Mouse (Mus musculus) heart, embryonic 11.5 days (tissue): ENCODE measurements around the gene Phf14. TPM values are rescaled to one million over a fixed set of nuclear protein-coding genes. Genes with fewer than 3 reads are reported as not detected.
"Not testable (repeated sequence)": the region's sequence is repeated elsewhere in the genome, so short reads cannot be mapped to it uniquely, and the experiment has no call there.

Experiments
- ATAC-seq: fragments of 200-750 bp; cut with Nextera tagmentation; replicated peaks from 2 replicates; pipeline ENCODE4 v1.8.0; 2017; ENCODE audit warnings: moderate library complexity; ENCODE audit not compliant: insufficient number of reproducible peaks, low FRiP score, low TSS enrichment
- H3K27ac ChIP-seq: fragments of 300-500 bp; sonication (generic); 2 replicates; pipeline ENCODE4 v1.5.1; 2014; ENCODE audit warnings: mild to moderate bottlenecking, low read depth, low read length
- H3K27me3 ChIP-seq: fragments of 300-500 bp; sonication (generic); 2 replicates; pipeline ENCODE4 v1.6.1; 2014; ENCODE audit warnings: mild to moderate bottlenecking, low read length, mixed read lengths; ENCODE audit not compliant: control insufficient read depth, insufficient read depth
- H3K36me3 ChIP-seq: fragments of 300-500 bp; sonication (generic); 2 replicates; pipeline ENCODE4 v1.6.1; 2014; ENCODE audit warnings: mild to moderate bottlenecking, low read length, moderate library complexity, mixed read lengths; ENCODE audit not compliant: control insufficient read depth, insufficient read depth
- H3K4me1 ChIP-seq: fragments of 300-500 bp; sonication (generic); 2 replicates; pipeline ENCODE4 v1.6.1; 2014; ENCODE audit warnings: low read length; ENCODE audit not compliant: control insufficient read depth, insufficient read depth
- H3K4me2 ChIP-seq: fragments of 300-500 bp; sonication (generic); 2 replicates; pipeline ENCODE4 v1.6.1; 2014; ENCODE audit warnings: mild to moderate bottlenecking, moderate library complexity
- H3K4me3 ChIP-seq: fragments of 300-500 bp; sonication (generic); 2 replicates; pipeline ENCODE4 v1.5.1; 2014; ENCODE audit warnings: low read depth, low read length
- H3K9ac ChIP-seq: fragments of 300-500 bp; sonication (generic); 2 replicates; pipeline ENCODE4 v1.6.1; 2014; ENCODE audit warnings: mild to moderate bottlenecking, low read depth, low read length, moderate library complexity
- H3K9me3 ChIP-seq: fragments of 300-500 bp; sonication (generic); replicated peaks from 2 replicates; pipeline ENCODE4 v1.6.1; 2016; ENCODE audit warnings: low read length; ENCODE audit not compliant: control insufficient read depth
- WGBS: fragments of 180-500 bp; shearing (Covaris S2); extraction: QIAGEN DNeasy Blood & Tissue Kit; methylation state at CpG from one replicate; pipeline ENCODE4 v1.1.7; 2014; ENCODE audit not compliant: insufficient replicate concordance; 5-methylcytosine and 5-hydroxymethylcytosine counted together
- polyA plus RNA-seq: library from polyadenylated mRNA; unstranded; fragments of >200 nt; fragmentation: Nextera tagmentation; extraction: Ambion mirVana; gene quantifications from 2 replicates; pipeline ENCODE4 v1.2.1, GENCODE M21; 2014

Phf14 gene
- 51.6 and 59.9 TPM in 2 replicates for polyA plus RNA-seq

DNA sequence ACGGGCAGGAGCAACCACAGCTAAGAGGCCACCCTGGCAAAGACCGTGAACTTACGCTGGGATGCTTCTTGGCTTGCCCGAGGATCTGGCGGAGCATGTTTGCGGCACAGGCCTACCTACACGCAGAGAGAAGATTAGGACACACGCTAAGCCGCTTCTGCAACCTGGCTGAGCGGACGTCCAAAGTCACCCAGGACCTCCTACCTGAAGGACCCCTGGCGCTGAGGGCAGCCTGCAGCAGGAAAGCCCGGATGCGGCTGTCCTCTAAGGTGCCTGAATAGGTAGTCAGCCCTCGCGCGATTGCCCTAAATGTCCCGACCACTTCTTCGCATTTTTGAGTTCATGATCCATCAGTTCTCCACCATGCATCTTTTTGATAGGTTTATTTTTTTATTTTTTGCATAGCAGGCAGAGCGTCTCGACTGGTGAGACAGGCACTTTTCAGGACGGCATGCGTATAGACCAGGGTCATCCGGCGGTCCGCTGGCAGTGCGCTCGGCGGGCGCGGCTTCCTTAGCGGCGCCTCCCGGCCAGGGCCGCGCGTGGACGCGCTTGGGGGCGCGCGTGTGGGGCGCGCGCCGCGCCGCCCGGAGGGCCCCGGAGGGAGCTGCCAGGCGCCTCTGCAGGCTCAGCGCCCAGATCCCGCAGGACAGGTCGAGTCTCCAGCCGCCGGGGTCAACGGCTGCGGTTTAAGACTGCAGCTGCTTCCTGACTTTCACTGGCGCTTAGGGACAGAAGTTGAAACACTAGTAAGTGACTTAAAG is at the start of gene Phf14, which contains the start of gene Ndufa4:
Phf14 (plus strand) TSS at position 541 of the 764 bp plus-strand sequence.
Ndufa4 (minus strand) TSS at position 229 of the 764 bp plus-strand sequence.
- Histone ChIP-seq H3K9me3 (no peaks in the 10 kb centered on the region), H3K27ac (peak within 1 kb of the TSS; percentile 77), H3K4me2 (peak within 1 kb of the TSS; percentile 75), H3K4me1 (no peaks in the 10 kb centered on the region), H3K9ac (peak within 1 kb of the TSS; percentile 91), H3K36me3 (peaks cover 7% of the 10 kb centered on the region), H3K4me3 (peak within 1 kb of the TSS; percentile 88), H3K27me3 (no peaks in the 10 kb centered on the region)
- under 1% methylated on average over 59 of the region's 59 CpGs for WGBS
- peak; percentile 97 for ATAC-seq

DNA sequence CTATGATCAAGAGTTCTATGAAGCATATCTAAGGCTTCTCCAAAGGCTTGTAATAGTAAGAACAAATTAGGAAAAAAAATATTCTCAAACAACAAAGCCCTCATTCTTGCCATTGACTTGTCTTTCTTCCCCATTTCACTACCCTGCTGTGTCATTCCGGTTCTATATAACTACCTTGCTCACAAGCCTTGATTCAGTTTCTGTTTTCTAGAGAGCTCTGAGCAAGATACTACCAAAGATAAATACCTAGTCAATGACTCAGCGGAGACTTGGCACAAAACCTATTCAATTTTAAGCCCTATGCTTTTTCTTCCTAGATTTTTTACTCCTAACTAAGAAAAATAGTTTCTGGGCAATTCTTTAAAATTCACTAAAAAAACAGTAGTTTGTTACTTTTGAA is 32.2 kb upstream of the Phf14 start:
- WGBS, result no CpG with 5 or more reads among the region's 2 CpGs
- H3K9ac ChIP-seq, ATAC-seq, H3K27ac ChIP-seq, H3K36me3 ChIP-seq, H3K4me1 ChIP-seq, H3K27me3 ChIP-seq, H3K4me3 ChIP-seq, H3K9me3 ChIP-seq, H3K4me2 ChIP-seq: not testable (repeated sequence)

DNA sequence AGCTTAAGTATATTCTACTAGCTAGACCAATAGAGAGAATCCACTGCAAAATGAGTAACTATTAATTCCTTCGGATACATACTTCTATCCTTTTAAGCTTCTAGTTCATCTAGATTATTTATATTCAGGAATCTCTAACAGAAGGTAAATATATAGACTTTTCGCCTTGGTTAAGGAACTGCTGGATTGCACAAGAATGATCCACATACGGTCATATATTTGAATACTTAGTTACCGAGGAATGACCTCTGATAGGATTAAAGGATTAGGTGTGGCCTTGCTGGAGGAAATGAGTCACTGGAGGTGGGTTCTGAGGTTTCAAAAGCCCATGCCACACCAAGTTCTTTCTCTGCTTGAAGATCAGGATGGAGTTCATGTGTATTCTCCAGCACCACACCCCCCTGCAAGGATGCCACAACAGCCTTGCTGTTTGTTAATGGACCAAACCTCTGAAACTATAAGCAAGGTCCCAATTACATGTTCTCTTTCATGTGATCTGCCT is 6.7 kb upstream of the Phf14 start:
- Histone ChIP-seq H3K4me1 (no peaks in the 10 kb centered on the region), H3K4me3 (no peak overlapping the region), H3K27ac (no peak overlapping the region), H3K36me3 (peaks cover 26% of the 10 kb centered on the region), H3K9ac (no peak overlapping the region), H3K4me2 (no peak overlapping the region), H3K27me3 (no peaks in the 10 kb centered on the region), H3K9me3 (no peaks in the 10 kb centered on the region)
- no peak for ATAC-seq
- WGBS, result 88% methylated on average over 4 of the region's 4 CpGs

DNA sequence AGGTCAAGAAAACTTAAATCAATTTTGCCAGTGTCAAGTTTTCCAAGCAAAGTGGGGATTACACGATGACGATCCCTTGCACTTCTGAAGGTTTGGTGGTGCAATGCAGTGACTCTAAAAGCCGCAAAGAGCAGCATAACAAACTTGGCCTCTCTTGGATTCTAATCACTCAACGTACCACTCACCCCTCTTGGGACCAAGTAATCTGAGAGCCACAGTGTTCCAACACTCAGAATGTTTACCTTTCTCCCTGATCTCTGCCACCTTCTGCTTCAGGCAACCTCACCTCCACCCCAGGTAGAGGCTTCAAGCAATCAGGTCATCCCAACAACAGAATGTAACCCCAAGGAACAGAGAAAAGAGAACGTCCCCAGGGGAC is 730 bp upstream of the Phf14 start:
- H3K27me3 ChIP-seq, result no peaks in the 10 kb centered on the region
- under 1% methylated on average over 5 of the region's 5 CpGs for WGBS
- H3K36me3 ChIP-seq, result peaks cover 7% of the 10 kb centered on the region
- H3K4me3 ChIP-seq, result peak overlapping the region; percentile 88
- H3K27ac ChIP-seq, result peak overlapping the region; percentile 77
- H3K4me1 ChIP-seq, result no peaks in the 10 kb centered on the region
- peak; percentile 24 for ATAC-seq
- H3K9ac ChIP-seq, result peak overlapping the region; percentile 91
- H3K4me2 ChIP-seq, result peak overlapping the region; percentile 75
- no peaks in the 10 kb centered on the region for H3K9me3 ChIP-seq

DNA sequence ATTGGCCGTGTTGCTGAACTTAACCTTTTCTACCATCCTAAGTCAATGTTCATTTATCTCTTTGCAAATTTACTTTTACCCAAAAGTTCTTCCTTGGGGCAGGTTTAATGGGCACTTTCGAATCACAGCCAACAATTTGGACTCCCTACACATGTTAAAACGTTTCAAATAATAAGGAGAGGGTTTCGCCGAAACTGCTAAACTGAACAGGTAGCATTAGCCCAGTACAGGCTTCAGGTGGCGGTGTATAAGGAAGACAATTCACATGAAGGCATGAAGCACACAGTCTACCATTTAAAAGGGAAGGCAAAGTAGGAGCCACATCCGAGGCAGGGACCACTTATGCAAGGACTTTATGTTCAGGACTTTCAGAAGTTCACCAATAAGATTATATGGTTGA is 561 bp downstream of the Phf14 start:
- Histone ChIP-seq H3K36me3 (peaks cover 7% of the 10 kb centered on the region), H3K4me3 (peak overlapping the region; percentile 88), H3K9me3 (no peaks in the 10 kb centered on the region), H3K4me2 (peak overlapping the region; percentile 75), H3K4me1 (no peaks in the 10 kb centered on the region), H3K9ac (peak overlapping the region; percentile 91; the same call in 1 of the 2 replicates), H3K27me3 (no peaks in the 10 kb centered on the region), H3K27ac (peak overlapping the region; percentile 77; the same call in 1 of the 2 replicates)
- 34% methylated on average over 7 of the region's 7 CpGs for WGBS
- ATAC-seq, result no peak

DNA sequence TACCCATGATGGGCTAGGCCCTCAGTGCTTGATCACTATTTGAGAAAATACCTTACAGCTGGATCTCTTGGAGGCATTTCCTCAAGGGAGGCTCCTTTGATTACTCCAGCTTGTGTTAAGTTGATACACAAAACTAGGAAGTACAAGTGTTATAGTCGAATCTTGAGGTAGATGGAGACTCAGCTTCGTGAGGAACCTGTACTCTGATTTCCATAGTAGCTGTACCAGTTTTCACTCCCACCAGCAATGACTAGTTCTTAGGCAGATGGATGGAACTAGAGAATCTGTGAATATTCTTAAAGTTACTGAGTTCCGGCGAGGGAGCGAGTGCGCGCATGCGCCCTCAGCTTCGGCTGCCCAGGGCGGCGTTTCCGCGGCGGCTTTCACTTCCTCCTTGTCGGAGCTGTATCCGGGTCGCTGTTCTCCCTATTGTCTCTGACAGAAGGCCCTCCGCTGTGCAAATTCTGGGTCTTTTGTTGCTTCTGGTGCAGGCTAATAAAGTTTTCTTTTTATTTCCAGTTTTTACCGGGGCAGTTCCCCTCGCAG is 18.0 kb downstream of the Phf14 start:
- H3K4me3 ChIP-seq, result peak overlapping the region; percentile 92
- H3K36me3 ChIP-seq, result 0 out of 2 replicates have a peak, but pooled peaks cover 4% of the 10 kb centered on the region
- H3K9ac ChIP-seq, result peak overlapping the region; percentile 98
- H3K9me3 ChIP-seq, result no peaks in the 10 kb centered on the region
- no peaks in the 10 kb centered on the region for H3K27me3 ChIP-seq
- peak overlapping the region; percentile 78 for H3K4me2 ChIP-seq
- peak overlapping the region; percentile 98 for H3K27ac ChIP-seq
- WGBS, result under 1% methylated on average over 20 of the region's 20 CpGs
- H3K4me1 ChIP-seq, result peaks cover 6% of the 10 kb centered on the region; the same call in 1 of the 2 replicates
- peak; percentile 92 for ATAC-seq

DNA sequence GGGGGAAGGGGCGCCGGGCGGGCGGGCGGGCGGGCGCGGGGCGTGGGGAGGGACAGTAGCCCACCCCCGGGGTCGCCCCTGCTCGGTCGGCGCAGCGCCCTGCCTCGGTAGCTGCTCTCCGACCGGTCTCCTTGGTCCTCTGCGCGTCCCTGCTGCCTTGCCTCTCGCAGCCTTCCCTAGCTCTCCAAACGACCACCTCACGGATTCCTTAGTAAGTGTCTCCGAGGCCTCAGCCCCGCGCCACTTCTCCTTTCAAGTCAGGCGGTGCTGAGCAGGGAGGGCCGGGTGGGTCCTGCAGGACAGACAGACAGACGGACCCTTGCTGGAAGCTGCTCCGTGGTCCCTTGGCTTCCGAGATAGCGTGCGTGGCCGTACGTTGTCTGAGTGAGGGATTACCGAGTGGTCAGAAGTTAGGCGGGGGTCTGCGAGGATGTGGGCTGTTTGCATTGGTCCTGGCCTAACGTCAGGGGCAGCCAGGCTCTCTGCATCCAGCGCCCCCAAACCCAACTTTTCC is 18.5 kb downstream of the Phf14 start:
- peak overlapping the region; percentile 98 for H3K9ac ChIP-seq
- peak overlapping the region; percentile 98 for H3K27ac ChIP-seq
- H3K4me2 ChIP-seq, result peak overlapping the region; percentile 78
- no peaks in the 10 kb centered on the region for H3K9me3 ChIP-seq
- H3K4me1 ChIP-seq, result peaks cover 6% of the 10 kb centered on the region; the same call in 1 of the 2 replicates
- peak; percentile 74 for ATAC-seq
- 0 out of 2 replicates have a peak, but pooled peaks cover 4% of the 10 kb centered on the region for H3K36me3 ChIP-seq
- H3K27me3 ChIP-seq, result no peaks in the 10 kb centered on the region
- under 1% methylated on average over 35 of the region's 40 CpGs for WGBS
- peak overlapping the region; percentile 92 for H3K4me3 ChIP-seq

DNA sequence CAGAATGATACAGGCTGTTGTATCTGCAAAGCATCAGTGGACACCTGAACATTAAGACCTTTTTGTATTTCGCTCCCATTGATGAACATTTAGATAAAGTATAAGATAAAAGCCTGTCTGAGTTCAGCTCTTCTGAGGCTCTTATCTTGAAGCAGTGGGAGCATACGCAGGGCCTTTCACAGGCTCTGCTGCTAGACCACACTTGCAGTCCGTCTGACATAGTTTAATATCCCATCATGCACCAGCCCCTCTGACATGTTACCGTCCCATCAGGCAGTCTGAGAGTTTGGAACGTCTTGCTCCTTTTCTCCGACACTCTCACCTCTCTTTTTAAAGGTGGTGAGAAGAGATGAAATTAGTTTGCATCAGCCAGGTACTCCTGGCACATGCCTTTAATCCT is 19.9 kb downstream of the Phf14 start:
- 0 out of 2 replicates have a peak, but pooled peaks cover 4% of the 10 kb centered on the region for H3K36me3 ChIP-seq
- no peak overlapping the region; the same call in 1 of the 2 replicates for H3K4me3 ChIP-seq
- peaks cover 6% of the 10 kb centered on the region; the same call in 1 of the 2 replicates for H3K4me1 ChIP-seq
- WGBS, result 66% methylated on average over 6 of the region's 6 CpGs
- no peak overlapping the region for H3K27ac ChIP-seq
- ATAC-seq, result no peak
- no peaks in the 10 kb centered on the region for H3K9me3 ChIP-seq
- H3K9ac ChIP-seq, result no peak overlapping the region
- H3K4me2 ChIP-seq, result peak overlapping the region; percentile 78; the same call in 1 of the 2 replicates
- no peaks in the 10 kb centered on the region for H3K27me3 ChIP-seq
